Mouse (Mus musculus) liver, embryonic 14.5 days (tissue): Measurements from ENCODE around the gene Racgap1. TPM values are rescaled to one million over a fixed set of nuclear protein-coding genes. Genes with fewer than 3 reads are reported as not detected.

Experiments
- ATAC-seq: fragments of 200-750 bp; cut with Nextera tagmentation; 2 replicates; pipeline ENCODE4 v1.8.0; 2017; ENCODE audit warnings: moderate number of reproducible peaks, mild to moderate bottlenecking, moderate library complexity; ENCODE audit not compliant: insufficient read depth
- DNase-seq, 3 experiments: peaks; one replicate each; pipeline ENCODE4 v3.0.0-alpha.2; 2012 to 2013; ENCODE audit warnings: low read depth in 3 of 3, low spot score in 3 of 3
- H3K27ac ChIP-seq: fragments of 300-500 bp; sonication (generic); 2 replicates; pipeline ENCODE4 v1.5.1; 2014; ENCODE audit warnings: moderate library complexity, mild to moderate bottlenecking, control low read depth, inconsistent platforms
- H3K27me3 ChIP-seq: fragments of 300-500 bp; sonication (generic); 2 replicates; pipeline ENCODE4 v1.6.1; 2014; ENCODE audit warnings: mild to moderate bottlenecking, low read length, moderate library complexity; ENCODE audit not compliant: control insufficient read depth, insufficient read depth
- H3K36me3 ChIP-seq: fragments of 300-500 bp; sonication (generic); replicated peaks from 2 replicates; pipeline ENCODE4 v1.6.1; 2014; ENCODE audit warnings: low read depth; ENCODE audit not compliant: control insufficient read depth, insufficient read depth
- H3K4me1 ChIP-seq, 2 experiments: fragments of 200-500 bp in 1 of 2; fragments of 300-500 bp in 1 of 2; sonication (generic) in 1 of 2; replicated peaks; 2 replicates each; pipeline ENCODE4 v1.6.1; 2012 to 2014; ENCODE audit warnings: antibody characterized with exemption in 1 of 2, inconsistent platforms in 1 of 2, low read length in 1 of 2; ENCODE audit not compliant: control insufficient read depth in 2 of 2, insufficient read depth in 2 of 2
- H3K4me2 ChIP-seq: fragments of 300-500 bp; sonication (generic); 2 replicates; pipeline ENCODE4 v1.6.1; 2014; ENCODE audit warnings: low read depth, mild to moderate bottlenecking, control low read depth, moderate library complexity
- H3K4me3 ChIP-seq, 2 experiments: fragments of 200-500 bp in 1 of 2; fragments of 300-500 bp in 1 of 2; sonication (generic) in 1 of 2; 2 replicates each; pipeline ENCODE4 v1.5.1; 2012 to 2014; ENCODE audit warnings: low read depth in 2 of 2, low read length in 2 of 2, mild to moderate bottlenecking in 2 of 2, control low read depth in 1 of 2, inconsistent platforms in 1 of 2, moderate library complexity in 1 of 2; ENCODE audit not compliant: insufficient read depth in 1 of 2
- H3K9ac ChIP-seq: fragments of 300-500 bp; sonication (generic); replicated peaks from 2 replicates; pipeline ENCODE4 v1.6.1; 2014; ENCODE audit warnings: mild to moderate bottlenecking, control low read depth, moderate library complexity
- H3K9me3 ChIP-seq: fragments of 300-500 bp; sonication (generic); 2 replicates; pipeline ENCODE4 v1.6.1; 2016; ENCODE audit warnings: low read length, mixed read lengths; ENCODE audit not compliant: control insufficient read depth
- CTCF ChIP-seq: IDR thresholded peaks from 2 replicates; pipeline ENCODE4 v1.5.1; 2016; ENCODE audit warnings: antibody characterized with exemption, low read depth, control low read depth
- EP300 ChIP-seq: IDR thresholded peaks from 2 replicates; pipeline ENCODE4 v1.6.1; 2016; ENCODE audit warnings: antibody characterized with exemption, low read depth
- WGBS: fragments of 180-500 bp; shearing (Covaris S2); extraction: QIAGEN DNeasy Blood & Tissue Kit; methylation state at CpG from one replicate; pipeline ENCODE4 v1.1.7; 2014; ENCODE audit not compliant: insufficient replicate concordance; 5-methylcytosine and 5-hydroxymethylcytosine counted together
- polyA plus RNA-seq, 2 experiments: library from polyadenylated mRNA; depleted of rRNA in 1 of 2; stranded (reverse) in 1 of 2; unstranded in 1 of 2; fragments of >200 nt; fragmentation: Nextera tagmentation in 1 of 2; extraction: Ambion mirVana in 1 of 2; gene quantifications; 2 replicates each; pipeline versions ENCODE4 v1.2.1 to v1.2.3; 2012 to 2014

The Racgap1 gene
- polyA plus RNA-seq, 2 experiments: 51.1 to 53.5 TPM

GRCm38 (mm10) chr15:99614273-99614672 is 37.2 kb downstream of the Racgap1 start:
- no peak overlapping the region for H3K27ac ChIP-seq
- WGBS: 60% methylated on average over 13 of the region's 13 CpGs
- ATAC-seq (no peak), DNase-seq (no peak)
- no peak overlapping the region for H3K9ac ChIP-seq
- no peaks in the 10 kb centered on the region for H3K36me3 ChIP-seq
- TF ChIP-seq EP300: no peak
- TF ChIP-seq CTCF: no peak
- no peaks in the 10 kb centered on the region for H3K4me1 ChIP-seq
- no peak overlapping the region for H3K4me3 ChIP-seq
- no peak overlapping the region for H3K4me2 ChIP-seq
- peaks cover 6% of the 10 kb centered on the region for H3K27me3 ChIP-seq
- no peaks in the 10 kb centered on the region; the same call in 1 of the 2 replicates for H3K9me3 ChIP-seq

GRCm38 (mm10) chr15:99611563-99611962 is 39.9 kb downstream of the Racgap1 start:
- DNase-seq (no peak), ATAC-seq (no peak)
- Histone ChIP-seq H3K4me1 (peaks cover 4 to 8% of the 10 kb centered on the region in 2 experiments), H3K27ac (no peak overlapping the region), H3K27me3 (peaks cover 6% of the 10 kb centered on the region), H3K4me2 (no peak overlapping the region), H3K4me3 (no peak overlapping the region), H3K9me3 (no peaks in the 10 kb centered on the region; the same call in 1 of the 2 replicates), H3K9ac (no peak overlapping the region), H3K36me3 (no peaks in the 10 kb centered on the region)
- TF ChIP-seq CTCF (no peak), EP300 (no peak)
- WGBS: 71% methylated on average over 7 of the region's 7 CpGs

- Histone ChIP-seq H3K9me3 (no peaks in the 10 kb centered on the region; the same call in 1 of the 2 replicates), H3K4me3 (no peak overlapping the region), H3K27ac (no peak overlapping the region), H3K9ac (no peak overlapping the region), H3K4me2 (no peak overlapping the region), H3K36me3 (no peaks in the 10 kb centered on the region), H3K27me3 (peaks cover 2% of the 10 kb centered on the region), H3K4me1 (peaks cover 4 to 14% of the 10 kb centered on the region in 2 experiments)
- DNase-seq: no peak
- no peak for TF ChIP-seq EP300
- no peak for TF ChIP-seq CTCF
- ATAC-seq: no peak
- 62% methylated on average over 13 of the region's 13 CpGs for WGBS
These were observed 42.9 kb downstream of the Racgap1 start for GRCm38 (mm10) chr15:99608382-99609125.

- no peak overlapping the region for H3K4me3 ChIP-seq
- H3K4me2 ChIP-seq: no peak overlapping the region
- no peaks in the 10 kb centered on the region; the same call in 1 of the 2 replicates for H3K9me3 ChIP-seq
- H3K4me1 ChIP-seq: peaks cover 4 to 14% of the 10 kb centered on the region in 2 experiments
- TF ChIP-seq EP300 (no peak), CTCF (no peak)
- 24% methylated on average over 10 of the region's 10 CpGs for WGBS
- H3K36me3 ChIP-seq: no peaks in the 10 kb centered on the region
- no peak overlapping the region for H3K27ac ChIP-seq
- peaks cover 4% of the 10 kb centered on the region for H3K27me3 ChIP-seq
- H3K9ac ChIP-seq: no peak overlapping the region
- no peak for ATAC-seq
- DNase-seq: no peak
These were observed 43.9 kb downstream of the Racgap1 start for GRCm38 (mm10) chr15:99607388-99608113.

- ATAC-seq: peak; percentile 61; the same call in 1 of the 2 replicates
- H3K27ac ChIP-seq: no peak overlapping the region
- WGBS: 14% methylated on average over 5 of the region's 5 CpGs
- H3K4me3 ChIP-seq: no peak overlapping the region
- H3K36me3 ChIP-seq: no peaks in the 10 kb centered on the region
- peaks cover 4 to 14% of the 10 kb centered on the region in 2 experiments for H3K4me1 ChIP-seq
- peak; percentile 29 to 45 (median 35) for DNase-seq
- no peaks in the 10 kb centered on the region for H3K9me3 ChIP-seq
- TF ChIP-seq EP300 (no peak), CTCF (no peak)
- no peak overlapping the region for H3K4me2 ChIP-seq
- peaks cover 2% of the 10 kb centered on the region for H3K27me3 ChIP-seq
- H3K9ac ChIP-seq: no peak overlapping the region
These were observed 44.9 kb downstream of the Racgap1 start for GRCm38 (mm10) chr15:99606515-99606914.
